Mouse (Mus musculus): ENCODE measurements around the gene Cdr1.

DNA sequence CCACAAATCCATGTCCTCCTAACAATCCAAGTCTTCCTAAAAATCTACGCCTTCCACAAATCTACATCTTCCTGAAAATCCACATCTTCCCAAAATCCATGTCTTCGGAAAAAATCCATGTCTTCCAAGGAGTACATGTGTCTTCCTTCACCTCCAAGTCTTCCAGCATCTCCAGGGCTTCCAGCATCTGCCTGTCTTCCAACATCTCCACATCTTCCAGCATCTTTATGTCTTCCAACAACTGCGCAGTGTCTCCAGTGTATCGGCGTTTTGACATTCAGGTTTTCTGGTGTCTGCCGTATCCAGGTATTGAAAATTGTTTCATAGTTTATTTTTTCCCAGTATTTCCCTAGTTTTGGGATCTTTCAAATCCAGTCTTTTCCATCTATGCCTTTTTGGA, 511 bp upstream of the Cdr1 start:
- TF ChIP-seq FLI1 (IDR thresholded peaks at IDR 0.05; ENCODE audit: low read length) (no peak), GATA1 (IDR thresholded peaks at IDR 0.05; ENCODE audit: borderline replicate concordance, low read length) (no peak)
